Mouse (Mus musculus) midbrain, embryonic 10.5 days (tissue): ENCODE data around the gene Cacnb4. TPM values are rescaled to one million over a fixed set of nuclear protein-coding genes. Genes with fewer than 3 reads are reported as not detected.
A peak's percentile ranks its signal among the peaks of the same experiment; 100 is the strongest.

Experiments used
- DNase-seq: peaks from one replicate; pipeline ENCODE4 v3.0.0-alpha.2; 2017; ENCODE audit warnings: low spot score
- H3K27ac ChIP-seq: fragments of 300-500 bp; sonication (generic); replicated peaks from 2 replicates; pipeline ENCODE4 v1.5.1; 2016; ENCODE audit warnings: mild to moderate bottlenecking
- H3K27me3 ChIP-seq: fragments of 300-500 bp; sonication (generic); 2 replicates; pipeline ENCODE4 v1.6.1; 2016; ENCODE audit warnings: low read depth, mild to moderate bottlenecking; ENCODE audit not compliant: poor library complexity, severe bottlenecking
- H3K36me3 ChIP-seq: fragments of 300-500 bp; sonication (generic); 2 replicates; pipeline ENCODE4 v1.6.1; 2016; ENCODE audit warnings: mild to moderate bottlenecking, moderate library complexity
- H3K4me1 ChIP-seq: fragments of 300-500 bp; sonication (generic); 2 replicates; pipeline ENCODE4 v1.6.1; 2016
- H3K4me3 ChIP-seq: fragments of 300-500 bp; sonication (generic); 2 replicates; pipeline ENCODE4 v1.5.1; 2016; ENCODE audit warnings: mild to moderate bottlenecking, moderate library complexity
- H3K9me3 ChIP-seq: fragments of 300-500 bp; sonication (generic); replicated peaks from 2 replicates; pipeline ENCODE4 v1.6.1; 2016; ENCODE audit warnings: mild to moderate bottlenecking
- WGBS: fragments of 180-500 bp; shearing (Covaris S2); methylation state at CpG from one replicate; pipeline ENCODE4 v1.1.7; 2016; 5-methylcytosine and 5-hydroxymethylcytosine counted together
- polyA plus RNA-seq: library from polyadenylated mRNA; unstranded; fragments of >200 nt; fragmentation: Nextera tagmentation; extraction: Ambion mirVana; gene quantifications from 2 replicates; pipeline ENCODE4 v1.2.1, GENCODE M21; 2016

The Cacnb4 gene
- polyA plus RNA-seq, 1 experiment from 2014 or later = 1.0 TPM

- 86% methylated on average over 13 of the region's 13 CpGs for WGBS
- DNase-seq = no peak
- no peak overlapping the region for H3K4me3 ChIP-seq
- H3K27me3 ChIP-seq = no peaks in the 10 kb centered on the region
- no peaks in the 10 kb centered on the region for H3K36me3 ChIP-seq
- no peak overlapping the region for H3K27ac ChIP-seq
- no peaks in the 10 kb centered on the region for H3K4me1 ChIP-seq
- H3K9me3 ChIP-seq = no peaks in the 10 kb centered on the region
Measured at GRCm38 (mm10) chr2:52571339-52571968, 105.2 kb downstream of the Cacnb4 start.

- WGBS = 81% methylated on average over 5 of the region's 5 CpGs
- no peaks in the 10 kb centered on the region for H3K9me3 ChIP-seq
Measured at GRCm38 (mm10) chr2:52570781-52571180, 105.8 kb downstream of the Cacnb4 start.

GRCm38 (mm10) chr2:52570171-52570570 lies 106.5 kb downstream of the Cacnb4 start:
- DNase-seq = no peak
- Histone ChIP-seq H3K27me3 (no peaks in the 10 kb centered on the region), H3K4me1 (no peaks in the 10 kb centered on the region), H3K36me3 (no peaks in the 10 kb centered on the region), H3K4me3 (no peak overlapping the region), H3K9me3 (no peaks in the 10 kb centered on the region), H3K27ac (no peak overlapping the region)
- 93% methylated on average over 11 of the region's 11 CpGs for WGBS

More at GRCm38 (mm10) chr2:52570781-52571180, 105.8 kb downstream of the Cacnb4 start:
- Histone ChIP-seq H3K27me3 (no peaks in the 10 kb centered on the region), H3K27ac (no peak overlapping the region), H3K4me1 (no peaks in the 10 kb centered on the region), H3K36me3 (no peaks in the 10 kb centered on the region), H3K4me3 (no peak overlapping the region)
- no peak for DNase-seq

GRCm38 (mm10) chr2:52568131-52568530 lies 108.5 kb downstream of the Cacnb4 start:
- WGBS = 90% methylated on average over 3 of the region's 3 CpGs
- no peaks in the 10 kb centered on the region for H3K27me3 ChIP-seq
- no peak for DNase-seq
- H3K4me3 ChIP-seq = no peak overlapping the region
- no peaks in the 10 kb centered on the region for H3K36me3 ChIP-seq
- no peaks in the 10 kb centered on the region for H3K4me1 ChIP-seq
- H3K9me3 ChIP-seq = no peaks in the 10 kb centered on the region
- no peak overlapping the region for H3K27ac ChIP-seq

GRCm38 (mm10) chr2:52567421-52567820 lies 109.2 kb downstream of the Cacnb4 start:
- Histone ChIP-seq H3K36me3 (no peaks in the 10 kb centered on the region), H3K9me3 (no peaks in the 10 kb centered on the region), H3K27me3 (no peaks in the 10 kb centered on the region), H3K27ac (no peak overlapping the region), H3K4me1 (no peaks in the 10 kb centered on the region), H3K4me3 (no peak overlapping the region)
- DNase-seq = no peak
- WGBS = 82% methylated on average over 3 of the region's 3 CpGs

GRCm38 (mm10) chr2:52563277-52563676 lies 113.4 kb downstream of the Cacnb4 start:
- H3K27ac ChIP-seq = no peak overlapping the region
- no peak for DNase-seq
- H3K9me3 ChIP-seq = no peaks in the 10 kb centered on the region
- no peaks in the 10 kb centered on the region for H3K36me3 ChIP-seq
- no peaks in the 10 kb centered on the region for H3K27me3 ChIP-seq
- peaks cover 5% of the 10 kb centered on the region for H3K4me1 ChIP-seq
- WGBS = 96% methylated on average over 5 of the region's 5 CpGs
- H3K4me3 ChIP-seq = no peak overlapping the region

GRCm38 (mm10) chr2:52562356-52562755 lies 114.3 kb downstream of the Cacnb4 start:
- H3K4me3 ChIP-seq = no peak overlapping the region
- peaks cover 14% of the 10 kb centered on the region for H3K4me1 ChIP-seq
- no peak overlapping the region for H3K27ac ChIP-seq
- H3K27me3 ChIP-seq = no peaks in the 10 kb centered on the region
- no peaks in the 10 kb centered on the region for H3K36me3 ChIP-seq
- 94% methylated on average over 3 of the region's 3 CpGs for WGBS
- no peak for DNase-seq
- H3K9me3 ChIP-seq = no peaks in the 10 kb centered on the region

GRCm38 (mm10) chr2:52561137-52561536 lies 115.5 kb downstream of the Cacnb4 start:
- Histone ChIP-seq H3K36me3 (no peaks in the 10 kb centered on the region), H3K27ac (no peak overlapping the region), H3K4me1 (peaks cover 19% of the 10 kb centered on the region), H3K4me3 (no peak overlapping the region), H3K9me3 (no peaks in the 10 kb centered on the region), H3K27me3 (no peaks in the 10 kb centered on the region)
- DNase-seq = no peak
- WGBS = 87% methylated on average over 7 of the region's 7 CpGs

GRCm38 (mm10) chr2:52560266-52560665 lies 116.4 kb downstream of the Cacnb4 start:
- H3K27ac ChIP-seq = no peak overlapping the region
- no peak overlapping the region for H3K4me3 ChIP-seq
- H3K9me3 ChIP-seq = no peaks in the 10 kb centered on the region
- peaks cover 19% of the 10 kb centered on the region for H3K4me1 ChIP-seq
- no peaks in the 10 kb centered on the region for H3K36me3 ChIP-seq
- H3K27me3 ChIP-seq = no peaks in the 10 kb centered on the region
- WGBS = 83% methylated on average over 2 of the region's 2 CpGs
- DNase-seq = no peak

GRCm38 (mm10) chr2:52558411-52558810 lies 118.2 kb downstream of the Cacnb4 start:
- Histone ChIP-seq H3K4me3 (peak overlapping the region; percentile 40; the same call in 1 of the 2 replicates), H3K27ac (peak overlapping the region; percentile 79; the same call in 1 of the 2 replicates), H3K27me3 (no peaks in the 10 kb centered on the region), H3K4me1 (peaks cover 19% of the 10 kb centered on the region), H3K9me3 (0 out of 2 replicates have a peak, but pooled peaks cover 1% of the 10 kb centered on the region), H3K36me3 (no peaks in the 10 kb centered on the region)
- 52% methylated on average over 8 of the region's 8 CpGs for WGBS
- DNase-seq = no peak

- Histone ChIP-seq H3K36me3 (no peaks in the 10 kb centered on the region), H3K4me3 (peak overlapping the region; percentile 40; the same call in 1 of the 2 replicates), H3K27ac (peak overlapping the region; percentile 79), H3K4me1 (peaks cover 19% of the 10 kb centered on the region), H3K27me3 (no peaks in the 10 kb centered on the region), H3K9me3 (0 out of 2 replicates have a peak, but pooled peaks cover 3% of the 10 kb centered on the region)
- peak; percentile 20 for DNase-seq
- 62% methylated on average over 12 of the region's 12 CpGs for WGBS
Measured at GRCm38 (mm10) chr2:52557503-52558275, 118.9 kb downstream of the Cacnb4 start.

GRCm38 (mm10) chr2:52556961-52557326 lies 119.7 kb downstream of the Cacnb4 start:
- no peak overlapping the region for H3K27ac ChIP-seq
- H3K36me3 ChIP-seq = no peaks in the 10 kb centered on the region
- WGBS = 87% methylated on average over 4 of the region's 4 CpGs
- H3K4me3 ChIP-seq = peak overlapping the region; percentile 40; the same call in 1 of the 2 replicates
- H3K27me3 ChIP-seq = no peaks in the 10 kb centered on the region
- 0 out of 2 replicates have a peak, but pooled peaks cover 3% of the 10 kb centered on the region for H3K9me3 ChIP-seq
- H3K4me1 ChIP-seq = peaks cover 19% of the 10 kb centered on the region
- no peak for DNase-seq
